Mouse (Mus musculus): Measurements from ENCODE around the gene Prpf31. TPM values are rescaled to one million over a fixed set of nuclear protein-coding genes. Genes with fewer than 3 reads are reported as not detected.
A peak's percentile ranks its signal among the peaks of the same experiment; 100 is the strongest.

Prpf31 gene
- polyA plus RNA-seq, 1 experiment from 2014 or later, result 102 TPM

DNA sequence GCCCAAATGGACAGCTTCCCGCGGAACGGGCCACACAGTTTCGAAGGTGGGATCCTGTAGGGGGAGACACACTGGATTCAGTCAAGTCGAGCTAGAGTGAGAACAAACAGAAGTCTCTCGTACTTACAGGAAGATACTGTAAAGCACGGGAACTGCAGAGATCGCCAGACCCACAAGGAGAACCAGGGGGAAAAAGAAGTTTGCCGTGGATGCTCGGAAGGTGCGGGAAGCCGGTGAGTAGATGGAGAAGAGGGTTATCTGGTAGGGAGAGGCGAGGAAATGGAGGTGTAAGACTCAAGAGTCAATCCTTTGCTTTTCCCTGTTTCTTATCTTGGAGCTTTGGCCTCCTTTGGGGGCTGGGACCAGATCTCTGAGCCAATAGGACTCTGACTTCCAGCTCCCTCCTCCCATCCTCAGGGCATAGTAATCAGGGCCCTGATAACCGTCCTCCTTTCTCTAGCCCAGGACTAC, 37.2 kb downstream of the Prpf31 start:
- no peak for DNase-seq (ENCODE audit: low spot score)
- H3K4me1 ChIP-seq (ENCODE audit: control insufficient read depth, insufficient read depth, low read length), result peaks cover 10% of the 10 kb centered on the region
- 19% methylated on average over 14 of the region's 14 CpGs for WGBS
- H3K4me3 ChIP-seq (ENCODE audit: low read depth, low read length), result no peak overlapping the region
- H3K36me3 ChIP-seq (ENCODE audit: control insufficient read depth, insufficient read depth, low read length), result peaks cover 16% of the 10 kb centered on the region
- no peak overlapping the region for H3K9ac ChIP-seq (ENCODE audit: low read length)
- H3K27ac ChIP-seq (ENCODE audit: low read depth, low read length), result no peak overlapping the region
- no peaks in the 10 kb centered on the region for H3K9me3 ChIP-seq (replicated peaks; ENCODE audit: control insufficient read depth, low read length)
- H3K27me3 ChIP-seq (replicated peaks; ENCODE audit: control insufficient read depth, insufficient read depth, low read length), result no peaks in the 10 kb centered on the region
- no peak for ATAC-seq
- H3K4me2 ChIP-seq (ENCODE audit: low read length), result no peak overlapping the region

DNA sequence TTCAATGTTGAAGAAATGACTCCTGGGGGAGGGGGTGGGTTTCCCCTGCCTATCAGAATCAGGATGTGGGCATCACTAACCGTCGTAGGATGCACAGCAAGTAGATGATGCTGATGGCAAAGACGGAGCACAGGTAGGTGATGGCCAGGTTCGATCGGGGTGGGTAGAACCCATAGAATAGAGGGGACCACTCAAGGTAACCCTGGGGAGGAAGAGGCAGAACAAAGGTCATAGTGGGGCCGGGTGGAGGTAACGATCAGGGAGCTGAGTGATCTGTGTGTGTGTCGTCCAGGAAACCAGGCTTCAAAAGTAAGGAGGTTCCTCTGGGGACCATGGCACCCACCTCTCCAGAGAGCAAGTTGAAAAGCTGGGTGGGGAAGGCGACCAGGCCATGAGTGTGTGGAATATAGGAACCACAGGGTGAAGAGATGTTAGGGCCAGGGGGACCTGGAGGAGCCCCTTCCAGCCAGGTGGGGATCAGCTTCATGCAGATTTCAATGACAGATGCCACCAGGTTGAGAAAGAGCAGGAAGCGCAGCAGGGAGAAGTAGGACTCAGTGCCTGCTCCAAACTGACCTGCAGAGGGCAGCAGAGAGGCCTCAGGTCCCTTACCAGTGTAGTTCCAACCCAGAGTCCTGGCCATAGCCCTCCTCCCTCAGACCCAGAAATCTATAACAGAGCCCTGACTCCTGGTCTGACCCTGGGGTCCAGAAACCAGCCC, 44.9 kb downstream of the Prpf31 start:
- Histone ChIP-seq H3K27ac (ENCODE audit: low read depth, low read length) (no peak overlapping the region), H3K4me1 (ENCODE audit: control insufficient read depth, insufficient read depth, low read length) (no peaks in the 10 kb centered on the region), H3K4me2 (ENCODE audit: low read length) (no peak overlapping the region), H3K4me3 (ENCODE audit: low read depth, low read length) (no peak overlapping the region), H3K36me3 (ENCODE audit: control insufficient read depth, insufficient read depth, low read length) (0 out of 2 replicates have a peak, but pooled peaks cover 4% of the 10 kb centered on the region), H3K27me3 (replicated peaks; ENCODE audit: control insufficient read depth, insufficient read depth, low read length) (no peaks in the 10 kb centered on the region), H3K9me3 (replicated peaks; ENCODE audit: control insufficient read depth, low read length) (no peaks in the 10 kb centered on the region), H3K9ac (ENCODE audit: low read length) (no peak overlapping the region)
- WGBS, result 73% methylated on average over 10 of the region's 10 CpGs
- ATAC-seq (peak; percentile 90), DNase-seq (ENCODE audit: low spot score) (peak; percentile 87)

- WGBS, result 77% methylated on average over 3 of the region's 3 CpGs
- H3K27me3 ChIP-seq (replicated peaks; ENCODE audit: control insufficient read depth, insufficient read depth, low read length), result no peaks in the 10 kb centered on the region
- 0 out of 2 replicates have a peak, but pooled peaks cover 4% of the 10 kb centered on the region for H3K36me3 ChIP-seq (ENCODE audit: control insufficient read depth, insufficient read depth, low read length)
- DNase-seq (ENCODE audit: low spot score) (no peak), ATAC-seq (no peak)
- H3K27ac ChIP-seq (ENCODE audit: low read depth, low read length), result no peak overlapping the region
- no peak overlapping the region for H3K4me3 ChIP-seq (ENCODE audit: low read depth, low read length)
- H3K9me3 ChIP-seq (replicated peaks; ENCODE audit: control insufficient read depth, low read length), result no peaks in the 10 kb centered on the region
- H3K4me2 ChIP-seq (ENCODE audit: low read length), result no peak overlapping the region
- H3K4me1 ChIP-seq (ENCODE audit: control insufficient read depth, insufficient read depth, low read length), result no peaks in the 10 kb centered on the region
- no peak overlapping the region for H3K9ac ChIP-seq (ENCODE audit: low read length)
Measured at GRCm38 (mm10) chr7:3675228-3675548, 45.4 kb downstream of the Prpf31 start.

- Histone ChIP-seq H3K36me3 (ENCODE audit: control insufficient read depth, insufficient read depth, low read length) (0 out of 2 replicates have a peak, but pooled peaks cover 4% of the 10 kb centered on the region), H3K27ac (ENCODE audit: low read depth, low read length) (no peak overlapping the region), H3K4me1 (ENCODE audit: control insufficient read depth, insufficient read depth, low read length) (no peaks in the 10 kb centered on the region), H3K9me3 (replicated peaks; ENCODE audit: control insufficient read depth, low read length) (no peaks in the 10 kb centered on the region), H3K4me3 (ENCODE audit: low read depth, low read length) (no peak overlapping the region), H3K4me2 (ENCODE audit: low read length) (no peak overlapping the region), H3K27me3 (replicated peaks; ENCODE audit: control insufficient read depth, insufficient read depth, low read length) (no peaks in the 10 kb centered on the region), H3K9ac (ENCODE audit: low read length) (0 out of 2 replicates have a peak overlapping the region, but pooled peaks have one; percentile 3)
- ATAC-seq (no peak), DNase-seq (ENCODE audit: low spot score) (no peak)
- 88% methylated on average over 12 of the region's 12 CpGs for WGBS
Measured at GRCm38 (mm10) chr7:3676371-3676770, 46.6 kb downstream of the Prpf31 start.

DNA sequence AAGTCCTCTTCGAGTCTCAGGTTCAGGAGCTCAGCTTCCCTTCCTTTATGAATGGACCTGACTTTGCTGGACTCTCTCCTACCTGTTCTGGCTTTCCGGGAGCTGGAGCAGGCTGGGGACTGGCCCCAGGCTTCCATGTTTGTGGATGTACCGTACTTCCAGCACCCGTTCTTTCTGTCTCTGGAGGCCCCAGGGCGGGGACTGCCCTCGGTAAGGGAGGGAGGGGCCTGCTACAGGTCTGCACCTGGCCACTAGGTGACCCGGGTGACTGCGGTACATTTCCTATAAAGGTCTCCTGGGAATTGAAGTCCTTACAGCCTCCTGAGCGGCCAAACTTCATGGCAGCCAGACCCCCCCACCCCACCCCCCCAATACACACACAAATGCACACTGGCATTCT, 47.6 kb downstream of the Prpf31 start, which contains the start of gene Tmc4:
Gene Tmc4 (minus strand): TSS at position 212 of the 400 bp plus-strand sequence.
- 54% methylated on average over 9 of the region's 9 CpGs for WGBS

GRCm38 (mm10) chr7:3683908-3684550, 54.2 kb downstream of the Prpf31 start:
- Histone ChIP-seq H3K4me3 (ENCODE audit: low read depth, low read length) (no peak overlapping the region), H3K27me3 (replicated peaks; ENCODE audit: control insufficient read depth, insufficient read depth, low read length) (no peaks in the 10 kb centered on the region), H3K9me3 (replicated peaks; ENCODE audit: control insufficient read depth, low read length) (no peaks in the 10 kb centered on the region), H3K4me1 (ENCODE audit: control insufficient read depth, insufficient read depth, low read length) (peaks cover 7% of the 10 kb centered on the region), H3K36me3 (ENCODE audit: control insufficient read depth, insufficient read depth, low read length) (peaks cover 37% of the 10 kb centered on the region), H3K9ac (ENCODE audit: low read length) (no peak overlapping the region), H3K4me2 (ENCODE audit: low read length) (no peak overlapping the region), H3K27ac (ENCODE audit: low read depth, low read length) (peak overlapping the region; percentile 65)
- 71% methylated on average over 10 of the region's 10 CpGs for WGBS
- ATAC-seq (peak; percentile 74; the same call in 1 of the 2 replicates), DNase-seq (ENCODE audit: low spot score) (peak; percentile 67)

More for the DNA sequence above, 47.6 kb downstream of the Prpf31 start, which contains the start of gene Tmc4:
- DNase-seq (ENCODE audit: low spot score), result no peak
- ATAC-seq, result no peak
- Histone ChIP-seq H3K36me3 (ENCODE audit: control insufficient read depth, insufficient read depth, low read length) (0 out of 2 replicates have a peak, but pooled peaks cover 7% of the 10 kb centered on the region), H3K9ac (ENCODE audit: low read length) (0 out of 2 replicates have a peak within 1 kb of the TSS, but pooled peaks have one; percentile 3), H3K27ac (ENCODE audit: low read depth, low read length) (no peak within 1 kb of the TSS), H3K27me3 (replicated peaks; ENCODE audit: control insufficient read depth, insufficient read depth, low read length) (no peaks in the 10 kb centered on the region), H3K4me2 (ENCODE audit: low read length) (no peak within 1 kb of the TSS), H3K4me3 (ENCODE audit: low read depth, low read length) (no peak within 1 kb of the TSS), H3K9me3 (replicated peaks; ENCODE audit: control insufficient read depth, low read length) (no peaks in the 10 kb centered on the region), H3K4me1 (ENCODE audit: control insufficient read depth, insufficient read depth, low read length) (no peaks in the 10 kb centered on the region)

GRCm38 (mm10) chr7:3684698-3685097, 54.9 kb downstream of the Prpf31 start:
- no peak overlapping the region for H3K4me2 ChIP-seq (ENCODE audit: low read length)
- DNase-seq (ENCODE audit: low spot score), result no peak
- WGBS, result 78% methylated on average over 8 of the region's 8 CpGs

GRCm38 (mm10) chr7:3685400-3686187, 55.8 kb downstream of the Prpf31 start:
- WGBS, result 84% methylated on average over 31 of the region's 31 CpGs
- no peak for DNase-seq (ENCODE audit: low spot score)
- Histone ChIP-seq H3K4me2 (ENCODE audit: low read length) (no peak overlapping the region), H3K27me3 (replicated peaks; ENCODE audit: control insufficient read depth, insufficient read depth, low read length) (no peaks in the 10 kb centered on the region), H3K9ac (ENCODE audit: low read length) (no peak overlapping the region), H3K27ac (ENCODE audit: low read depth, low read length) (peak overlapping the region; percentile 65; the same call in 1 of the 2 replicates), H3K36me3 (ENCODE audit: control insufficient read depth, insufficient read depth, low read length) (peaks cover 40% of the 10 kb centered on the region), H3K4me1 (ENCODE audit: control insufficient read depth, insufficient read depth, low read length) (peaks cover 7% of the 10 kb centered on the region), H3K4me3 (ENCODE audit: low read depth, low read length) (no peak overlapping the region), H3K9me3 (replicated peaks; ENCODE audit: control insufficient read depth, low read length) (no peaks in the 10 kb centered on the region)
- no peak for ATAC-seq

More at GRCm38 (mm10) chr7:3684698-3685097, 54.9 kb downstream of the Prpf31 start:
- 0 out of 2 replicates have a peak, but pooled peaks have one; percentile 35 for ATAC-seq
- Histone ChIP-seq H3K4me1 (ENCODE audit: control insufficient read depth, insufficient read depth, low read length) (peaks cover 7% of the 10 kb centered on the region), H3K9me3 (replicated peaks; ENCODE audit: control insufficient read depth, low read length) (no peaks in the 10 kb centered on the region), H3K27me3 (replicated peaks; ENCODE audit: control insufficient read depth, insufficient read depth, low read length) (no peaks in the 10 kb centered on the region), H3K36me3 (ENCODE audit: control insufficient read depth, insufficient read depth, low read length) (peaks cover 37% of the 10 kb centered on the region), H3K9ac (ENCODE audit: low read length) (no peak overlapping the region), H3K4me3 (ENCODE audit: low read depth, low read length) (no peak overlapping the region), H3K27ac (ENCODE audit: low read depth, low read length) (peak overlapping the region; percentile 65)
